Mouse (Mus musculus): ENCODE measurements at regions not wholly inside any gene's neighbourhood (a gene's known extent, or its start where the extent isn't known, plus 50 kb on each side); places are given as distances from the start of the nearest gene placed in this dataset.

- no peak for TF ChIP-seq GATA1 (IDR thresholded peaks at IDR 0.05; ENCODE audit: low read length)
These were observed 113.8 kb downstream of the Rchy1 start for GRCm38 (mm10) chr5:91849114-91849513.

GRCm38 (mm10) chr5:91848528-91848927 is 114.3 kb downstream of the Rchy1 start:
- TF ChIP-seq GATA1 (IDR thresholded peaks at IDR 0.05; ENCODE audit: low read length): no peak

- no peak for TF ChIP-seq GATA1 (IDR thresholded peaks at IDR 0.05; ENCODE audit: low read length)
These were observed 119.8 kb downstream of the Rchy1 start for GRCm38 (mm10) chr5:91843044-91843443.

- no peak for TF ChIP-seq GATA1 (IDR thresholded peaks at IDR 0.05; ENCODE audit: low read length)
These were observed 121.8 kb downstream of the Rchy1 start for GRCm38 (mm10) chr5:91841066-91841465.

- TF ChIP-seq GATA1 (IDR thresholded peaks at IDR 0.05; ENCODE audit: low read length): no peak
These were observed 134.4 kb downstream of the Rchy1 start for GRCm38 (mm10) chr5:91828481-91828880.

- TF ChIP-seq GATA1 (IDR thresholded peaks at IDR 0.05; ENCODE audit: low read length): no peak
These were observed 136.2 kb downstream of the Rchy1 start for GRCm38 (mm10) chr5:91826636-91827035.

- TF ChIP-seq GATA1 (IDR thresholded peaks at IDR 0.05; ENCODE audit: low read length): no peak
These were observed 139.9 kb downstream of the Rchy1 start for GRCm38 (mm10) chr5:91822844-91823576.

- TF ChIP-seq GATA1 (IDR thresholded peaks at IDR 0.05; ENCODE audit: low read length): no peak
These were observed 144.1 kb downstream of the Rchy1 start for GRCm38 (mm10) chr5:91818800-91819199.

- TF ChIP-seq GATA1 (IDR thresholded peaks at IDR 0.05; ENCODE audit: low read length): no peak
These were observed 144.7 kb downstream of the Rchy1 start for GRCm38 (mm10) chr5:91818195-91818594.

- no peak for TF ChIP-seq GATA1 (IDR thresholded peaks at IDR 0.05; ENCODE audit: low read length)
These were observed 146.4 kb downstream of the Rchy1 start for GRCm38 (mm10) chr5:91816376-91816950.

GRCm38 (mm10) chr5:91814956-91815355 is 147.9 kb downstream of the Rchy1 start:
- TF ChIP-seq GATA1 (IDR thresholded peaks at IDR 0.05; ENCODE audit: low read length): no peak

GRCm38 (mm10) chr5:91814417-91814762 is 148.5 kb downstream of the Rchy1 start:
- TF ChIP-seq GATA1 (IDR thresholded peaks at IDR 0.05; ENCODE audit: low read length): no peak

- no peak for TF ChIP-seq GATA1 (IDR thresholded peaks at IDR 0.05; ENCODE audit: low read length)
These were observed 149.1 kb downstream of the Rchy1 start for GRCm38 (mm10) chr5:91813547-91814416.

GRCm38 (mm10) chr5:91807070-91808065 is 155.5 kb downstream of the Rchy1 start:
- no peak for TF ChIP-seq GATA1 (IDR thresholded peaks at IDR 0.05; ENCODE audit: low read length)

- TF ChIP-seq GATA1 (IDR thresholded peaks at IDR 0.05; ENCODE audit: low read length): no peak
These were observed 161.4 kb downstream of the Rchy1 start for GRCm38 (mm10) chr5:91801297-91801980.

Measured in G1E-ER4 (cell line).